Mouse (Mus musculus) Patski (cell line): ENCODE data around the gene Wdr74. TPM values are rescaled to one million over a fixed set of nuclear protein-coding genes. Genes with fewer than 3 reads are reported as not detected.

ENCODE experiments used
- ATAC-seq: fragments of 100-300 bp; one replicate; pipeline ENCODE4 v1.8.0; 2021
- CTCF ChIA-PET: fragments of 350-600 bp; sonication (Branson Sonifier 250); formaldehyde crosslinking; loops from one replicate; lab custom pipeline; 2022; ENCODE audit warnings: inconsistent platforms; lab: Charles Lee
- POLR2A ChIA-PET: fragments of 350-600 bp; sonication (Branson Sonifier 250); formaldehyde crosslinking; loops from one replicate; lab custom pipeline; 2022; ENCODE audit warnings: antibody characterized with exemption, inconsistent platforms; lab: Charles Lee
- DNase-seq: peaks from one replicate; pipeline ENCODE4 v3.0.0-alpha.2; 2011; ENCODE audit warnings: low read depth, low spot score
- H3K27me3 ChIP-seq: fragments of 371-371 bp; one replicate; pipeline ENCODE4 v1.5.1; 2021
- CTCF ChIP-seq: fragments of 100-300 bp; IDR thresholded peaks from one replicate; pipeline ENCODE4 v1.5.1; 2021
- in situ Hi-C: fragments of 300-500 bp; cut with MboI; formaldehyde crosslinking; loops from 3 replicates; pipeline ENCODE4 v1.11.1; 2018; ENCODE audit warnings: low pct_unique_long_range_greater_than_20kb, mixed read lengths
- polyA plus RNA-seq: library from polyadenylated mRNA; unstranded; gene quantifications from one replicate; pipeline ENCODE4 v1.2.3, GENCODE M21; 2021

Gene Wdr74
- 64.7 TPM for polyA plus RNA-seq

DNA sequence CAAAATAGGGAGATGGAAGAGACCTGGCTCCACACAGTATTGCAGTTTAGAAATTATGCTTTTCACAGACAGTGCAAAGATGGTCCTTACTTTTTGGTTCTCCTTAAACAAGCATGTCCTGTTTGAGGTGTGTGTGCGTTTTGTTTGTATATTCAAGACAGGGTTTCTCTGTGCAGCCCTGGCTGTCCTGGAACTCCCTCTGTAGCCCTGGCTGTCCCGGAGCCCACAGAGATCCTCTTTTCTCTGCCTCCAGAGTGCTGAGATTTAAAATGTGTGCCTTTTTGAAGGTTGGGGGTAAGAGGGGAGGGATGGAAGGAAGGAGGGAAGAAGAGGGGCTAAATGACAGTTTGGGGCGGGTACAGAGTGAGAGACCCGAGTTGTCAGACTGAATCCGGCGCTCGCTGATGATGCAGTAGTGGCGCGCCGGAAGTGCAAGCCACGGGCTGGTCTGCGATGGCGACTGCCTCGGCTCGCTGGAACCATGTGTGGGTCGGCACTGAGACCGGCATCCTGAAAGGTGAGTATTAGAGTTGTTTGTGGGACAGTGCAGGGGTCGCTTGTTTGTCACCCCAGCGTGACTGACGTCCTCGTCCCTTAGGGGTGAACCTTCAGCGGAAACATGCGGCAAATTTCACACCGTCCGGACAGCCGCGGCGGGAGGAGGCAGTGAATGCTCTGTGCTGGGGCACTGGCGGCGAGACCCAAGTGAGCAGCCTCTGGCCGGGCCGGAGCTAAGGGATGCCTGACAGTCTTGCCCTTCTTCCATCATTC is at the start of gene Wdr74:
Wdr74 (plus strand) TSS at position 439 of the 771 bp plus-strand sequence.
- ChIA-PET POLR2A (interaction anchor here (1.2 to 1.3 kb wide), 2 partner anchors 13 to 22 kb away, joined by 3 read pairs; partner anchors contain the start of gene Slc3a2), CTCF (interaction anchor here (1.2 to 2.4 kb wide), 2 partner anchors 13 to 22 kb away, joined by 4 to 5 read pairs; partner anchors contain the start of gene Slc3a2)
- in situ Hi-C loops: no loop called here
- peaks cover 19% of the 10 kb centered on the region for H3K27me3 ChIP-seq
- DNase-seq (no peak), ATAC-seq (peak; percentile 96)
- no peak for TF ChIP-seq CTCF

DNA sequence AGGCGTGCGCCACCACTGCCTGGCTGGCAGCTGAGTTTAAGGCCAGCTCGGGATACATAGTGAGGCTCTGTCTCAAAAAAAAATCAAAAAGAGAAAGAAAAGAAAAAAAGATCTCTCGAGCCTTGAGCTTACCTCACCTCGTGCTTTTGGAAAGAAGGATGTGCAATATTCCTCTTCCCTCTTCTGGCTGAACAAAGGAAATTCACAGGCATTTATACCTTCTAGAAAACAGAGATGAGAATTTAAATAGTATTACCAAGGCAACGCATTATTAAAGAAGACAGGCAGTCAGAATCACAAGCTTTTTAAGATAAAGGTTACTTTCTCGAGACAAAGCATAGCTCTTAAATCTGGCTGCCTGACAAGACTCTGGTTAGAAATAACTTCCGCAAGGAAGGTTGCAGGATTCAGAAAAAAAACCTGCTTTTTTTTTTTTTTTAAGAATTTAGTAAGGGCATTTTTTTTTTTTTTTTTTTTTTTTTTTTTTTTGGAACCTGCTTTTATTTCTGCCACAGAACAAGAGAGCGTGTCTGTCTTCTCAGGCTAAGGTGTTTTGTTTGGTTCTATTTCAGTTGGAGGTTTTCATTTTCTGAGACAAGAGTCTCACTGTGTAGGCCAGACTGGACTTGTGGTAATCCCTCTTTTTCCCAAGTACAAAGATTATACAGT is 43.6 kb upstream of the Wdr74 start:
- no peak for DNase-seq
- POLR2A ChIA-PET: interaction anchor here (0.6 to 1.6 kb wide), 4 partner anchors 9 to 365 kb away, joined by 3 to 7 read pairs (median 4); no protein-coding TSS in a partner anchor
- in situ Hi-C loops: no loop called here

DNA sequence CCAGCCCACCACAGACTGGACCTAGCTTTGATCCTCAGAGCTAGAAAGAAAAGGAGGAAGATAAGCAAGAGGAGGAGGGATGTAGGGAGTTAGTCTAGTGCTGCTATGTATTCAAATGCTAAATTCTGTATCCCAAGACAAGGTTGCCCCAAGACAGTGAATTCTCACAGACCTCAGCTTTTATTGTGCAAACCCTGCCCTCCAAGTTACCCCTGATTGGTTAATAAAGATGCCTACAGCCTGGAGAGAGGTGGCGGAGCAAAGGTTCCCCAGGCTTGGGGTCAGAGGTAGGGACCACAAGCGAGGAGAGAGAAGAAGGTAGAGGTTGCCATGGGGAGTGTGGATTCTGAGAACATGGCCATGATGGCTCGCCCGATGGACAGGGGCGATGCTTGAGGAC is 42.9 kb upstream of the Wdr74 start:
- POLR2A ChIA-PET: interaction anchor here (0.6 to 1.0 kb wide), 2 partner anchors 21 to 70 kb away, joined by 3 read pairs; no protein-coding TSS in a partner anchor
- in situ Hi-C loops: no loop called here
- no peak for TF ChIP-seq CTCF
- ATAC-seq (no peak), DNase-seq (no peak)
- H3K27me3 ChIP-seq: no peaks in the 10 kb centered on the region
- CTCF ChIA-PET: interaction anchor here (0.8 to 3.2 kb wide), 4 partner anchors 9 to 28 kb away, joined by 3 to 10 read pairs (median 6); no protein-coding TSS in a partner anchor

More for the DNA sequence above, 43.6 kb upstream of the Wdr74 start:
- TF ChIP-seq CTCF: no peak
- CTCF ChIA-PET: interaction anchor here (0.8 to 3.2 kb wide), 8 partner anchors 9 to 28 kb away, joined by 3 to 10 read pairs (median 3); no protein-coding TSS in a partner anchor
- no peak for ATAC-seq
- no peaks in the 10 kb centered on the region for H3K27me3 ChIP-seq

DNA sequence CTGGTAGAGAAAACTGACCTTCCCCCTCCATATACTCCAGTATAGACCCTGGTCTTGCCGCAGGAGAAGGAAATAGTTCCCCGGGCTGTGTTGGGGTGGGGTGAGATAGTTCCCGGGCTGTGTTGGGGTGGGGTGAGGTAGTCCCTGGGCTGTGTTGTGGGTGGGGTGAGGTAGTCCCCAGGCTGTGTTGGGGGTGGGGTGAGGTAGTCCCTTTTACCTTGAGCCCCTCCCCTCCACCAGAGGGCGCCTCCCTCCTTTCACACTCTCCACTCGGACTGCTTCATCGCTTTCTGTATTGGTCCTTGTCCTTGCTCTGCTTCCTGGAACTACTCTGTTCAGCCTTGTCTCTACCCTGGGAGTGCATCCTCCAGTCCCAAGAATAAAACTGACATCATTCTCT is 40.3 kb upstream of the Wdr74 start:
- CTCF ChIA-PET: no interaction called here
- ATAC-seq (peak; percentile 57), DNase-seq (no peak)
- TF ChIP-seq CTCF: peak; percentile 60
- in situ Hi-C loops: no loop called here
- H3K27me3 ChIP-seq: no peaks in the 10 kb centered on the region
- POLR2A ChIA-PET: no interaction called here

DNA sequence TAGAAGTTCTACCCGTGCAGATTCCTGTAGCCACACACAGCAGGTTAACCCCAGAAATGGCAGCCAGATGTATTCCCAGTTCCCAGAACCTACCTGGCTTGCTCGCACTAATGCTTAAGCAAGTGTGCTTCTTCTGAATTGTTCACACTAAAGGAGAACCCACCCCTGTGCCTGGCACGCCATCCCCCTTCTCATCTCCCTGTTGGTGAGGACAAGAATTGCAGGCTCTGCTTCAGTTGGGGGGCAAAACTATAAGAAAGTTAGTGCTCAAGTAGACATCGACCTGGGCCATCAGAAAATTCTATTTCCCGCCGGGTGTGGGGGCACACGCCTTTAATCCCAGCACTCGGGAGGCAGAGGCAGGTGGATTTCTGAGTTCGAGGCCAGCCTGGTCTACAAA is 36.0 kb upstream of the Wdr74 start:
- ChIA-PET CTCF (interaction anchor here (1.6 to 3.2 kb wide), 2 partner anchors 16 to 19 kb away, joined by 4 to 11 read pairs; no protein-coding TSS in a partner anchor), POLR2A (interaction anchor here (1.9 kb wide), 1 partner anchor 14 kb away, joined by 7 read pairs; no protein-coding TSS in a partner anchor)
- no peaks in the 10 kb centered on the region for H3K27me3 ChIP-seq
- ATAC-seq (no peak), DNase-seq (no peak)
- in situ Hi-C loops: loop anchor here (25.0 kb wide), 1 partner anchor 1188 kb away; the partner anchor contains the start of gene Incenp
- peak; percentile 14 for TF ChIP-seq CTCF

DNA sequence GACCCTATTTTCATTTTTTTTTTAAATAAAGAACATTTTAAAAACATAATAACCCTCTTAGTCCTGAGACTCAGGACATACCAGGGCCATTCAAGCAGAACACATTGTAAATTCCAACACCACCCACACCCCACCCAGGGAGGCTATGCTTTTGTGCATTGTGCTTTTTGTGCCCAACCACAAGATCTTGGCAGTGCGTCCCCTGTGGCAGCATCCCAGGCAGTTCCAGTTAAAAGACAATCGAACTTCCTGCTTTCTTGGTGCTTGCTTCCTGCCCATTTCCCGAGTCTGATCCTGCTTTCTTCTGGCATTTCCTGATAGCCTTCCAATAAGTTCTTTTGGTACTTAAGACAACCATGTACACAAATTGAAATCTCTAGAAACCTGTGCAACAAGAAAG is 33.2 kb upstream of the Wdr74 start:
- no peaks in the 10 kb centered on the region for H3K27me3 ChIP-seq
- peak; percentile 47 for TF ChIP-seq CTCF
- ATAC-seq (peak; percentile 81), DNase-seq (peak; percentile 89)
- in situ Hi-C loops: loop anchor here (25.0 kb wide), 1 partner anchor 1185 kb away; the partner anchor contains the start of gene Incenp
- ChIA-PET POLR2A (interaction anchor here (1.2 to 3.3 kb wide), 3 partner anchors 8 to 20 kb away, joined by 3 to 19 read pairs (median 8); no protein-coding TSS in a partner anchor), CTCF (no interaction called here)

DNA sequence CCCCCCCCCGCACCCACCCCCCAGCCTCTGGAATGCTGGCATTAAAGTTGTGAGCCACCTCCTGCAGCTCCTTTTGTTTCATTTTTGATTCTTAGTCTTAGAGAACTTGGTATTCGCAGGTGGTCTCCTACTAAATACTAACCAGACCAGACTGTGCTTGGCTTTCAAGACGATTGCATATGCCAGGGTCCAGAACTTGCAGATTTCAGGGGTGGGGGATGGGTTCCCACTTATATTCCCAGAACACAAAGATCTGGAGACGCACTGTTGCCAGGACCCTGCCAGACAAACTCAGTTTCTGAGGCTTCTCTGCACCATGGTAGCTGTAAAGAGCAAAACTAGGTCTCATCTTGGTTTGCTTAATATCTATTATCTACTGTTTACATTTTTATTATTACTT is 32.1 kb upstream of the Wdr74 start:
- no peaks in the 10 kb centered on the region for H3K27me3 ChIP-seq
- POLR2A ChIA-PET: interaction anchor here (1.2 to 3.3 kb wide), 2 partner anchors 11 to 19 kb away, joined by 8 to 19 read pairs; no protein-coding TSS in a partner anchor
- TF ChIP-seq CTCF: no peak
- no peak for DNase-seq
- in situ Hi-C loops: loop anchor here (25.0 kb wide), 1 partner anchor 1184 kb away; the partner anchor contains the start of gene Incenp
- ATAC-seq: no peak
- CTCF ChIA-PET: interaction anchor here (0.9 to 1.9 kb wide), 2 partner anchors 10 to 15 kb away, joined by 3 to 15 read pairs; no protein-coding TSS in a partner anchor

DNA sequence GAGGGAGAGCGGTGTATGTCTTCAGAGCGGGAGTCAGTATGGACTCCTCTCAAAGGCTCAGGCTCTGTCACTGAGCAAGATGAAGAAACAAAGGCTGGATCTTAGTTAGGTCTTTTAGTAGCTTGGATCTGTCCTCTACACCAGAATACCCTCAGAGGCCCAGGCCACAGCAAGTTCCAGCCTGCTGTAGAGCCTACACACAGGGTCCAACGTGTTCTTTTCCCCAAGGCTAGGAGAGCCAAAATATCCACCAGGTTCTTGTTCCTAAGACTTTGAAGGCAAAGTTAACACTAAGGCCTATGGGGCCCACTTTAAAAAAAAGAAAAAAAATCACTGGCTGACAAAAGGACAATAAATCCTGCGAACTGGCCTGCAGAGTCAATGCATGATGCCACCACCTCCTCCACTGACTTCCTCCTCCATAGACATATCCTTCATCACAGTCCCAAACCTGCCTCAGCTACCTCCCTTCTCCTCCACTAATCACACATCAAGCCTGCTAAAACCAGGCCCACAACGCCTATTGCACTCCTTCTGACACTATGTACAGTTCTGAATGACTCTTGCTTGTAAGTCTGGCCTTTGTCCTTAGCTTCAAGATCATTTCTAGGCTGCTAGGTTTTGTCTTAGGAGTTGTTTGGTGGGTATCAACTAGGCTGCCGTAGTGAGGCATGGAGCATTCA is 30.5 kb upstream of the Wdr74 start:
- H3K27me3 ChIP-seq: no peaks in the 10 kb centered on the region
- no peak for TF ChIP-seq CTCF
- no peak for ATAC-seq
- no peak for DNase-seq
- ChIA-PET CTCF (interaction anchor here (0.7 to 1.9 kb wide), 2 partner anchors 9 to 13 kb away, joined by 3 to 15 read pairs; no protein-coding TSS in a partner anchor), POLR2A (interaction anchor here (3.3 kb wide), 1 partner anchor 9 kb away, joined by 19 read pairs; no protein-coding TSS in a partner anchor)
- in situ Hi-C loops: loop anchor here (25.0 kb wide), 1 partner anchor 1182 kb away; the partner anchor contains the start of gene Incenp

DNA sequence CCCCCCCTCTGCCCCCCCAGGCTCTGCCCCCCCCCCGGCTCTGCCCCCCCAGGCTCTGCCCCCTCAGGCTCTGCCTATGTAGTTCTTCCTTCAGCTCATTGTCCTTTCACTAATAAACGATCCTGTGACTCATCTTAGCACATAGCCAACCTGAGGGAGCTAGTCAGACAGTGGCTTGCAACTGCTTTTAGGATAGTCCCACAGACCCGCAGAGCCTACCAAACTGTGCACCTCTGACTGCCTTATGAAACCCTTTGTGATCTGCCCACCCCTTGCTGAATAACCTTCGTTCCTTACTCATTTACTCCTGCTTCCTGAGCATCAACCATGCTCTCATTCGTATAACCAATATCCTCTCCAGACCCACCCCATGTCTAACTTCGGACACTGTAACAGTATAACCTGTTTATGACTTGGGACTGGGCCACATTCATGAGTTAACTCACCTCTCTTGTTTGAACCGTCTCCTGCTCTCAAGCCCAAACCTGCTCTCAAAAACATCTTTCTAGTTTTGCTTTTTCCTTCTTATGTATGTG is 29.4 kb upstream of the Wdr74 start:
- CTCF ChIA-PET: interaction anchor here (1.1 kb wide), 1 partner anchor 12 kb away, joined by 3 read pairs; no protein-coding TSS in a partner anchor
- TF ChIP-seq CTCF: no peak
- in situ Hi-C loops: loop anchor here (25.0 kb wide), 1 partner anchor 1181 kb away; the partner anchor contains the start of gene Incenp
- no peaks in the 10 kb centered on the region for H3K27me3 ChIP-seq
- DNase-seq: no peak
- POLR2A ChIA-PET: no interaction called here
- peak; percentile 7 for ATAC-seq
